Mouse (Mus musculus) megakaryocyte, embryonic 14.5 days (primary cell): ENCODE measurements around the gene Capn8.

Experiments used
- FLI1 ChIP-seq: IDR thresholded peaks from 2 replicates; pipeline ENCODE4 v1.6.1; 2012; ENCODE audit warnings: low read length, inconsistent platforms, mixed read lengths
- GATA1 ChIP-seq: IDR thresholded peaks from 3 replicates; pipeline ENCODE4 v1.6.1; 2012; ENCODE audit warnings: mixed read lengths, low read length, inconsistent platforms, borderline replicate concordance

GRCm38 (mm10) chr1:182584169-182584568 lies 19.4 kb downstream of the Capn8 start:
- no peak for TF ChIP-seq GATA1
- no peak for TF ChIP-seq FLI1
